8 mouse cellular contexts compared by ENCODE assay signal in the genomic region with DNA sequence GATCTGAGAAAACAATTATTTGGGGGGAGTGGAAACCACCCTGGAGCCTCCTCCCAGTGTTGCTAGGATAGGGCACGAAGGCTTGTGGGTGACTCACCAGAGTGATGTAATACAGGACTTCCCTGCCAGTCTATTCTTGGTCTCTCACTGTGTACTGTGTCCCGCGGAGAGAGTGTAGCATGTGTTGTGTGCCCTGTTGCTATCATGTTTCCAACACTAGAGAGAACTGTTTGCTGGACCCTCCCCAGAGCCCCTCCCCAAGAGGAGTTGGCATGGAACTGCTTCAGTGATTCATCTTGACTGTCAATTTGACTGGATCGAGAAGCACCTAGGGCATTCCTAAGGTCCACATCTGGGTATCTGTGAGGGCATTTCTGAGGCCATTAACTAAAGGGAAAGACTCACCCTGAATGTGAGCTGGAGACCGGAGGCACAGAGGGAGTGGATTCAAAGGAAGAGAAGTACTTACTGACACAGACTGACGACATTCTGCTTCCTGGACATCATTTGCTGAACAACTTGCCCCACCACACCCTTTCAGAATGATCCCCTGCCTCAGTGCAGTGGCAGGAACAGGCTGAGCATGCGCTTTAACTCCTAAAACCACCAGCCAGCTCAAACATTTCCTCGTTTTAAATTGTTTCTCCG. TPM values are rescaled to one million over a fixed set of nuclear protein-coding genes. Genes with fewer than 3 reads are reported as not detected.
DNase-seq lines count a peak whose midpoint lies in the region; ATAC-seq and TF ChIP-seq lines count a peak whose summit lies in the region.
"Had no signal": no experiment of that assay in that cellular context is flagged by ENCODE, and none has a peak within 500 bp of the region (broad histone marks: within the 10 kb centered on the region; RNA-seq: fewer than 3 reads in every experiment).

No protein-coding gene starts in this region.

- peak; percentile 80 for DNase-seq in liver, adult 2 months (ENCODE audit: extremely low read depth, low read depth, low spot score)
- DNase-seq in heart, postnatal 25 days (ENCODE audit: low spot score): peak; percentile 52
- DNase-seq in thymus, postnatal 14 days: no peak

- TF ChIP-seq CTCF in liver, adult 2 months (IDR thresholded peaks at IDR 0.05; ENCODE audit: low read depth, low read length): no peak
- TF ChIP-seq CTCF in small intestine, adult 2 months (IDR thresholded peaks at IDR 0.05; ENCODE audit: extremely low read depth, insufficient read length, insufficient replicate concordance, low read depth, low read length): no peak

- H3K9me3 ChIP-seq in liver, embryonic 12.5 days (replicated peaks): no peaks in the 10 kb centered on the region
- H3K9me3 ChIP-seq in forebrain, embryonic 16.5 days (ENCODE audit: control insufficient read depth, low read length): no peaks in the 10 kb centered on the region

- no peak for TF ChIP-seq POLR2A in liver, adult 2 months (IDR thresholded peaks at IDR 0.05; ENCODE audit: extremely low read depth, insufficient read depth, low read length)
- no peak for TF ChIP-seq POLR2A in small intestine, adult 2 months (IDR thresholded peaks at IDR 0.05; ENCODE audit: low read depth, low read length)

- H3K4me3 ChIP-seq in liver, adult 2 months (ENCODE audit: insufficient read depth, low read depth, low read length): no peak overlapping the region
- no peak overlapping the region for H3K4me3 ChIP-seq in liver, embryonic 12.5 days
- H3K4me3 ChIP-seq in brown adipose tissue, adult 24 weeks (ENCODE audit: insufficient read depth, low read depth, low read length): no peak overlapping the region
- H3K4me3 ChIP-seq in small intestine, adult 2 months (ENCODE audit: low read depth, low read length): no peak overlapping the region
- no peak overlapping the region for H3K4me3 ChIP-seq in forebrain, embryonic 16.5 days (replicated peaks; ENCODE audit: low read length)

- no peaks in the 10 kb centered on the region for H3K27me3 ChIP-seq in liver, adult 2 months (ENCODE audit: control insufficient read depth, insufficient read depth, low read length)
- H3K27me3 ChIP-seq in liver, embryonic 12.5 days (replicated peaks): no peaks in the 10 kb centered on the region
- no peaks in the 10 kb centered on the region for H3K27me3 ChIP-seq in small intestine, adult 2 months (ENCODE audit: control insufficient read depth, insufficient read depth, low read length)
- H3K27me3 ChIP-seq in forebrain, embryonic 16.5 days (replicated peaks; ENCODE audit: control insufficient read depth, insufficient read depth, low read length): no peaks in the 10 kb centered on the region

- WGBS in liver, adult 2 months: 43% methylated on average over 9 of the region's 9 CpGs
- WGBS in liver, embryonic 12.5 days (ENCODE audit: insufficient replicate concordance): 47% methylated on average over 9 of the region's 9 CpGs
- WGBS in small intestine, adult 2 months: 51% methylated on average over 9 of the region's 9 CpGs
- WGBS in forebrain, embryonic 16.5 days: 81% methylated on average over 9 of the region's 9 CpGs

- intact Hi-C loops in heart, postnatal 25 days (cut with DNase I): loop anchor here (5.0 kb wide), 1 partner anchor 129 kb away; no protein-coding TSS in a partner anchor

- H3K4me1 ChIP-seq in liver, adult 2 months (ENCODE audit: control insufficient read depth, insufficient read depth, low read length): peaks cover 19% of the 10 kb centered on the region
- H3K4me1 ChIP-seq in liver, embryonic 12.5 days: peaks cover 10% of the 10 kb centered on the region; the same call in 1 of the 2 replicates
- H3K4me1 ChIP-seq in brown adipose tissue, adult 24 weeks (ENCODE audit: control insufficient read depth, insufficient read depth, insufficient read length, low read length): peaks cover 10% of the 10 kb centered on the region; the same call in 1 of the 2 replicates
- peaks cover 12% of the 10 kb centered on the region; the same call in 1 of the 2 replicates for H3K4me1 ChIP-seq in small intestine, adult 2 months (ENCODE audit: control insufficient read depth, insufficient read depth, insufficient read length, low read length)
- H3K4me1 ChIP-seq in forebrain, embryonic 16.5 days (replicated peaks; ENCODE audit: control insufficient read depth, insufficient read depth, low read length): no peaks in the 10 kb centered on the region

- no peak overlapping the region for H3K4me2 ChIP-seq in liver, embryonic 12.5 days
- H3K4me2 ChIP-seq in forebrain, embryonic 16.5 days (ENCODE audit: low read length): no peak overlapping the region

- H3K9ac ChIP-seq in liver, adult 2 months (ENCODE audit: low read depth, low read length): no peak overlapping the region
- no peak overlapping the region for H3K9ac ChIP-seq in liver, embryonic 12.5 days
- no peak overlapping the region for H3K9ac ChIP-seq in forebrain, embryonic 16.5 days (replicated peaks; ENCODE audit: low read depth, low read length)

- peak overlapping the region; percentile 3; the same call in 1 of the 2 replicates for H3K27ac ChIP-seq in liver, adult 2 months (replicated peaks; ENCODE audit: insufficient read depth, low read depth, low read length)
- H3K27ac ChIP-seq in liver, embryonic 12.5 days: no peak overlapping the region
- peak overlapping the region; percentile 85 for H3K27ac ChIP-seq in brown adipose tissue, adult 24 weeks (replicated peaks; ENCODE audit: low read depth, low read length)
- H3K27ac ChIP-seq in small intestine, adult 2 months (ENCODE audit: insufficient read depth, low read depth, low read length): 0 out of 2 replicates have a peak overlapping the region, but pooled peaks have one; percentile 1
- H3K27ac ChIP-seq in forebrain, embryonic 16.5 days (ENCODE audit: low read length): no peak overlapping the region
- H3K27ac ChIP-seq: kidney, postnatal 0 days had no signal

- H3K79me2 ChIP-seq in liver, adult 2 months (ENCODE audit: control insufficient read depth, insufficient read depth, low read length): no peaks in the 10 kb centered on the region

- ATAC-seq in liver, embryonic 12.5 days: no peak
- ATAC-seq in forebrain, embryonic 16.5 days: no peak

- no peaks in the 10 kb centered on the region for H3K36me3 ChIP-seq in liver, adult 2 months (ENCODE audit: control insufficient read depth, insufficient read depth, low read length)
- no peaks in the 10 kb centered on the region for H3K36me3 ChIP-seq in liver, embryonic 12.5 days
- H3K36me3 ChIP-seq in small intestine, adult 2 months (ENCODE audit: control insufficient read depth, insufficient read depth, low read length): no peaks in the 10 kb centered on the region
- H3K36me3 ChIP-seq in forebrain, embryonic 16.5 days (ENCODE audit: control insufficient read depth, insufficient read depth): no peaks in the 10 kb centered on the region

RNA-seq across cellular contexts. Expression of gene Lipc, which starts 9.2 kb away (rescaled TPM):
- 232 and 384 TPM in 2 replicates for total RNA-seq in liver, adult 2 months (2014; rRNA removed)
- polyA plus RNA-seq in liver, adult 2 months (2012; rRNA removed): 204 and 210 TPM in 2 replicates
- 15.4 and 17.5 TPM in 2 replicates for polyA plus RNA-seq in liver, embryonic 12.5 days (2016; fragmentation: Nextera tagmentation; extraction: Ambion mirVana)
- not detected in 2 replicates for polyA plus RNA-seq in brown adipose tissue, adult 24 weeks (2012; ENCODE audit: insufficient read depth, insufficient read length, missing spikeins)
- total RNA-seq in heart, postnatal 25 days (2021): under 1 TPM in 1 of 2 experiments, not detected in 1; 0.31 TPM
- polyA plus RNA-seq in small intestine, adult 2 months (2012; rRNA removed): 0.33 and 0.56 TPM in 2 replicates
- 0.22 and 0.26 TPM in 2 replicates for polyA plus RNA-seq in forebrain, embryonic 16.5 days (2015; fragmentation: Nextera tagmentation; extraction: Ambion mirVana)

Comparison
In these comparisons a context has a peak if more than half of its experiments do, and no peak if none do; other contexts are left out.
1. H3K27ac ChIP-seq: peak in liver, adult 2 months (single experiment), brown adipose tissue, adult 24 weeks (single experiment) and small intestine, adult 2 months (single experiment); none in liver, embryonic 12.5 days (single experiment) and forebrain, embryonic 16.5 days (single experiment).
2. RNA of gene Lipc, which starts 9.2 kb away (polyA plus RNA-seq): 204 to 210 TPM in liver, adult 2 months; 15.4 to 17.5 TPM in liver, embryonic 12.5 days, 0.33 to 0.56 TPM in small intestine, adult 2 months, 0.22 to 0.26 TPM in forebrain, embryonic 16.5 days and not detected in brown adipose tissue, adult 24 weeks; every median in the first group is over 10 times any median in the second.